Mouse (Mus musculus) Patski (cell line): ENCODE results near the gene Pcgf1. TPM values are rescaled to one million over a fixed set of nuclear protein-coding genes. Genes with fewer than 3 reads are reported as not detected.

Experiments used
- ATAC-seq: fragments of 100-300 bp; one replicate; pipeline ENCODE4 v1.8.0; 2021
- CTCF ChIA-PET: fragments of 350-600 bp; sonication (Branson Sonifier 250); formaldehyde crosslinking; loops from one replicate; lab custom pipeline; 2022; ENCODE audit warnings: inconsistent platforms; lab: Charles Lee
- POLR2A ChIA-PET: fragments of 350-600 bp; sonication (Branson Sonifier 250); formaldehyde crosslinking; loops from one replicate; lab custom pipeline; 2022; ENCODE audit warnings: antibody characterized with exemption, inconsistent platforms; lab: Charles Lee
- DNase-seq: peaks from one replicate; pipeline ENCODE4 v3.0.0-alpha.2; 2011; ENCODE audit warnings: low read depth, low spot score
- H3K27me3 ChIP-seq: fragments of 371-371 bp; one replicate; pipeline ENCODE4 v1.5.1; 2021
- CTCF ChIP-seq: fragments of 100-300 bp; IDR thresholded peaks from one replicate; pipeline ENCODE4 v1.5.1; 2021
- in situ Hi-C: fragments of 300-500 bp; cut with MboI; formaldehyde crosslinking; loops from 3 replicates; pipeline ENCODE4 v1.11.1; 2018; ENCODE audit warnings: low pct_unique_long_range_greater_than_20kb, mixed read lengths
- polyA plus RNA-seq: library from polyadenylated mRNA; unstranded; gene quantifications from one replicate; pipeline ENCODE4 v1.2.3, GENCODE M21; 2021

The Pcgf1 gene
- polyA plus RNA-seq: 19.7 TPM

- ATAC-seq (peak; percentile 51), DNase-seq (no peak)
- ChIA-PET CTCF (interaction anchor here (0.7 to 1.8 kb wide), 7 partner anchors 9 to 87 kb away, joined by 3 to 13 read pairs (median 4); partner anchors contain the start of genes Ccdc142 and Gm42688), POLR2A (interaction anchor here (1.0 to 1.7 kb wide), 7 partner anchors 18 to 81 kb away, joined by 3 to 7 read pairs (median 3); partner anchors contain the start of genes Aup1, Htra2, Rtkn and Wbp1)
- no peak for TF ChIP-seq CTCF
- in situ Hi-C loops: no loop called here
- H3K27me3 ChIP-seq: peaks cover 7% of the 10 kb centered on the region
These were observed at the start of gene Pcgf1 for GRCm38 (mm10) chr6:83077630-83078323. Pcgf1 (plus strand) TSS chr6:83077869.

GRCm38 (mm10) chr6:83029777-83030176 is 47.9 kb upstream of the Pcgf1 start:
- TF ChIP-seq CTCF: no peak
- CTCF ChIA-PET: interaction anchor here (0.8 to 1.4 kb wide), 2 partner anchors 22 to 33 kb away, joined by 3 to 7 read pairs; no protein-coding TSS in a partner anchor
- DNase-seq (no peak), ATAC-seq (no peak)
- POLR2A ChIA-PET: no interaction called here
- H3K27me3 ChIP-seq: no peaks in the 10 kb centered on the region
- in situ Hi-C loops: no loop called here

GRCm38 (mm10) chr6:83031111-83031510 is 46.6 kb upstream of the Pcgf1 start:
- no peak for TF ChIP-seq CTCF
- ChIA-PET POLR2A (interaction anchor here (0.9 kb wide), 1 partner anchor 8 kb away, joined by 3 read pairs; no protein-coding TSS in a partner anchor), CTCF (interaction anchor here (2.6 kb wide), 1 partner anchor 34 kb away, joined by 10 read pairs; no protein-coding TSS in a partner anchor)
- no peak for DNase-seq
- ATAC-seq: no peak
- in situ Hi-C loops: no loop called here
- no peaks in the 10 kb centered on the region for H3K27me3 ChIP-seq

GRCm38 (mm10) chr6:83031921-83032590 is 45.6 kb upstream of the Pcgf1 start:
- ATAC-seq: no peak
- DNase-seq: no peak
- no peak for TF ChIP-seq CTCF
- in situ Hi-C loops: no loop called here
- no peaks in the 10 kb centered on the region for H3K27me3 ChIP-seq
- POLR2A ChIA-PET: interaction anchor here (0.5 to 1.4 kb wide), 3 partner anchors 21 to 35 kb away, joined by 3 read pairs; no protein-coding TSS in a partner anchor
- CTCF ChIA-PET: interaction anchor here (0.6 to 2.6 kb wide), 4 partner anchors 22 to 69 kb away, joined by 3 to 10 read pairs (median 4); partner anchors contain the start of genes Ccdc142 and Gm42688

GRCm38 (mm10) chr6:83032769-83033191 is 44.9 kb upstream of the Pcgf1 start:
- in situ Hi-C loops: no loop called here
- ATAC-seq (peak; percentile 37), DNase-seq (no peak)
- ChIA-PET CTCF (interaction anchor here (0.6 to 2.6 kb wide), 4 partner anchors 21 to 68 kb away, joined by 3 to 10 read pairs (median 4); partner anchors contain the start of genes Ccdc142 and Gm42688), POLR2A (interaction anchor here (0.6 to 1.4 kb wide), 4 partner anchors 20 to 195 kb away, joined by 3 to 12 read pairs (median 4); no protein-coding TSS in a partner anchor)
- H3K27me3 ChIP-seq: no peaks in the 10 kb centered on the region
- no peak for TF ChIP-seq CTCF

GRCm38 (mm10) chr6:83033249-83034185 is 44.2 kb upstream of the Pcgf1 start, which contains the start of the genes Dok1 and Loxl3:
Dok1 (minus strand) TSS chr6:83033471.
Loxl3 (plus strand) TSS chr6:83034173.
- ChIA-PET CTCF (interaction anchor here (1.0 to 2.6 kb wide), 4 partner anchors 20 to 68 kb away, joined by 3 to 10 read pairs (median 4); partner anchors contain the start of genes Ccdc142 and Gm42688), POLR2A (interaction anchor here (0.6 to 1.4 kb wide), 4 partner anchors 20 to 194 kb away, joined by 3 to 12 read pairs (median 4); no protein-coding TSS in a partner anchor)
- ATAC-seq (peak; percentile 58), DNase-seq (no peak)
- in situ Hi-C loops: no loop called here
- TF ChIP-seq CTCF: no peak
- H3K27me3 ChIP-seq: no peaks in the 10 kb centered on the region

- no peaks in the 10 kb centered on the region for H3K27me3 ChIP-seq
- TF ChIP-seq CTCF: no peak
- DNase-seq: no peak
- no peak for ATAC-seq
- in situ Hi-C loops: no loop called here
- ChIA-PET CTCF (interaction anchor here (1.2 kb wide), 1 partner anchor 38 kb away, joined by 4 read pairs; no protein-coding TSS in a partner anchor), POLR2A (no interaction called here)
These were observed 43.1 kb upstream of the Pcgf1 start for GRCm38 (mm10) chr6:83034463-83035055.

GRCm38 (mm10) chr6:83037188-83037587 is 40.5 kb upstream of the Pcgf1 start:
- DNase-seq (no peak), ATAC-seq (no peak)
- no peak for TF ChIP-seq CTCF
- ChIA-PET POLR2A (interaction anchor here (0.6 kb wide), 1 partner anchor 139 kb away, joined by 4 read pairs; no protein-coding TSS in a partner anchor), CTCF (no interaction called here)
- in situ Hi-C loops: no loop called here
- H3K27me3 ChIP-seq: no peaks in the 10 kb centered on the region

GRCm38 (mm10) chr6:83038496-83039012 is 39.1 kb upstream of the Pcgf1 start:
- H3K27me3 ChIP-seq: no peaks in the 10 kb centered on the region
- CTCF ChIA-PET: no interaction called here
- in situ Hi-C loops: no loop called here
- DNase-seq (no peak), ATAC-seq (no peak)
- POLR2A ChIA-PET: interaction anchor here (0.8 kb wide), 1 partner anchor 43 kb away, joined by 3 read pairs; no protein-coding TSS in a partner anchor
- TF ChIP-seq CTCF: no peak
